Mouse (Mus musculus): ENCODE data around the gene Dcaf11.

The Dcaf11 gene

DNA sequence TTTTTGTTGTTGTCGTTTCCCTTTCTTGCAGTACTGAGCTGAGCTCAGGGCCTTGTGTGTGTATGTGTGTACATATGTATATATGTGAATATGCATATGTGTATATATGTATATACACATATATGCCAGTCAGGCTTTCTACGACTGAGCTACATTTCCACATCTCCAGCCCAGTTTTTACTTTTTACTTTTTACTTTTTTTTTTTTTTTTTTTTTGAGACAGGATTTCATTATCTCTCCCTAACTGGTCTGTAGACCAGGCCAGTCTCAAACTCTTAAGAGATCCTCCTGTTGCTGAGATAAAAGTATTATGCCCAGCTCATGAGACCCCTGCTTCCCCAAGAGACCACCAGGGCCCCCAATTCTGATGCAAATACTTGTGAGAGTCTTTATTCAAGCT, 57.0 kb downstream of the Dcaf11 start:
- no peak for DNase-seq (ENCODE audit: low spot score)

DNA sequence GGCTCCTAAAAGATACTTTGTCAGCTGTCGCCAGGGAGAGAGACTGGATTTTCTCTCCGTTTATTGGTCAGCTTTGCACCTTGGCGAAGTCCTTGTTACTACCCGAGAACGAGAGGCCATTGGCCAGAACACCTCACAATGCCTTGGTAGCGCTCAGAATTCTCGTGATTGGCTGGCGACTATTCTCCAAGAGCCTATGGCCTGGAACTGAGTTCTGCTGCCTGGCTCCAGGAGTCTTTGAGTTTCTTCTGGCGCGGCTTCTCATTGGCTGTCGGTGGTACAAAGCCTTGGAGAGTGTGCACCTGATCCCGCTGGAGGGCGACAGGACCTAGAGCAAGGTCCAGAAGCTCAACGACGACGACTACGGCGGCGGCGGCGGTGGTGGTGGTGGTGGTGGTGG, 58.0 kb downstream of the Dcaf11 start, which contains the start of gene Rec8:
TSS of gene Rec8 (plus strand) at position 216 of the 400 bp plus-strand sequence.
- no peak for DNase-seq (ENCODE audit: low spot score)

DNA sequence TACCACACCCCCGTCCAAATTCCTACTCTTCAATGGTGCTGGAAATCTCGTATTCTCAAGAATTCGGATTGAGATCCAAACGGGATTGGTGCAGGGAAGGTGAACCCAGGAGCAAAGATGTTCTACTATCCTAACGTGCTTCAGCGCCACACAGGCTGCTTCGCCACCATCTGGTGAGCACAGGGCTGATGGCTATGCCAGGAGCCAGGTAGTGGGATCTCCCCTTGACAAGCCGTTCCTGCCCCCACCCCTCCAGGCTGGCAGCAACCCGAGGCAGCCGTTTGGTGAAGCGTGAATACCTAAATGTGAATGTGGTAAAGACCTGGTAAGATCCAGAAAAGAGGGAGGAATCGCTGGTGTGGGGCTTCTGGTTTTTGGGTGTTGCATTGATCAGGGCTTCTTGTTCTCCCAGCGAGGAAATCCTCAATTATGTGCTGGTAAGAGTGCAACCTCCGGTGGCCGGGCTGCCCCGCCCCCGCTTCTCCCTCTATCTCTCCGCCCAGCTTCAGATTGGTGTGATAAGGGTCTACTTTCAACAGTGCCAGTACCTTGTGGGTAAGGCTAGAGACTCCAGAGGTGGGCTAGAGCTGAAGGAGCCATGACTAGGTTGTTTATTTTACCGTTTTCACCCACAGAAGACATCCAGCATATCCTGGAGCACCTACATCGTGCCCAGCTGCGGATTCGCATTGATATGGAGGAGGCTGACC, 58.8 kb downstream of the Dcaf11 start:
- DNase-seq (ENCODE audit: low spot score), result no peak

Data from layer of hippocampus, adult 11-12 months (tissue).